Mouse (Mus musculus): ENCODE measurements at regions not wholly inside any gene's neighbourhood (a gene's known extent, or its start where the extent isn't known, plus 50 kb on each side); places are given as distances from the start of the nearest gene placed in this dataset.

GRCm38 (mm10) chr2:48407876-48408275 lies 406.0 kb upstream of the Acvr2a start:
- no peak for DNase-seq (ENCODE audit: inconsistent age in 2 of 2, low spot score in 1 of 2)

- DNase-seq (ENCODE audit: inconsistent age in 2 of 2, low spot score in 1 of 2) = no peak
Measured at GRCm38 (mm10) chr2:48409876-48410275, 404.0 kb upstream of the Acvr2a start.

GRCm38 (mm10) chr2:48411392-48411791 lies 402.5 kb upstream of the Acvr2a start:
- DNase-seq (ENCODE audit: inconsistent age in 2 of 2, low spot score in 1 of 2) = no peak

- DNase-seq (ENCODE audit: inconsistent age in 2 of 2, low spot score in 1 of 2) = no peak
Measured at GRCm38 (mm10) chr2:48412683-48413440, 401.0 kb upstream of the Acvr2a start.

- DNase-seq (ENCODE audit: inconsistent age in 2 of 2, low spot score in 1 of 2) = no peak
Measured at GRCm38 (mm10) chr2:48414596-48415481, 399.1 kb upstream of the Acvr2a start.

GRCm38 (mm10) chr2:48416207-48416750 lies 397.6 kb upstream of the Acvr2a start:
- no peak for DNase-seq (ENCODE audit: inconsistent age in 2 of 2, low spot score in 1 of 2)

GRCm38 (mm10) chr2:48417000-48417596 lies 396.8 kb upstream of the Acvr2a start:
- no peak for DNase-seq (ENCODE audit: inconsistent age in 2 of 2, low spot score in 1 of 2)

GRCm38 (mm10) chr2:48420791-48421190 lies 393.1 kb upstream of the Acvr2a start:
- DNase-seq (ENCODE audit: inconsistent age in 2 of 2, low spot score in 1 of 2) = no peak

GRCm38 (mm10) chr2:48423861-48424442 lies 390.0 kb upstream of the Acvr2a start:
- no peak for DNase-seq (ENCODE audit: inconsistent age in 2 of 2, low spot score in 1 of 2)

GRCm38 (mm10) chr2:48424562-48424961 lies 389.3 kb upstream of the Acvr2a start:
- DNase-seq (ENCODE audit: inconsistent age in 2 of 2, low spot score in 1 of 2) = no peak

GRCm38 (mm10) chr2:48425200-48426090 lies 388.5 kb upstream of the Acvr2a start:
- DNase-seq (ENCODE audit: inconsistent age in 2 of 2, low spot score in 1 of 2) = no peak

GRCm38 (mm10) chr2:48432545-48432944 lies 381.4 kb upstream of the Acvr2a start:
- DNase-seq (ENCODE audit: inconsistent age in 2 of 2, low spot score in 1 of 2) = no peak

- peak; percentile 21 to 70 for DNase-seq (ENCODE audit: inconsistent age in 2 of 2, low spot score in 1 of 2)
Measured at GRCm38 (mm10) chr2:48441296-48441990, 372.5 kb upstream of the Acvr2a start.

GRCm38 (mm10) chr2:48441991-48442544 lies 371.8 kb upstream of the Acvr2a start:
- peak; percentile 85 to 90 for DNase-seq (ENCODE audit: inconsistent age in 2 of 2, low spot score in 1 of 2)

GRCm38 (mm10) chr2:48445898-48446604 lies 367.9 kb upstream of the Acvr2a start:
- DNase-seq (ENCODE audit: inconsistent age in 2 of 2, low spot score in 1 of 2) = no peak

- no peak for DNase-seq (ENCODE audit: inconsistent age in 2 of 2, low spot score in 1 of 2)
Measured at GRCm38 (mm10) chr2:48446617-48447016, 367.3 kb upstream of the Acvr2a start.

- peak; percentile 25 to 81 for DNase-seq (ENCODE audit: inconsistent age in 2 of 2, low spot score in 1 of 2)
Measured at GRCm38 (mm10) chr2:48449165-48449842, 364.6 kb upstream of the Acvr2a start.
